In genomic region chr2:64948418-64949169, GRCm38 (mm10) we compare ENCODE assay signal across 8 mouse cellular contexts.
DNase-seq lines count a peak whose midpoint lies in the region; ATAC-seq and TF ChIP-seq lines count a peak whose summit lies in the region.

No protein-coding gene starts in this region.

- peak; percentile 70; the same call in 1 of the 2 replicates for TF ChIP-seq CTCF in brain, embryonic 14.5 days (IDR thresholded peaks at IDR 0.05; ENCODE audit: borderline replicate concordance, extremely low read depth, insufficient read depth, insufficient read length)

- peak; percentile 58 to 61 for DNase-seq in cerebellum, postnatal 14 days
- DNase-seq in brain, embryonic 14.5 days (ENCODE audit: low read depth): peak; percentile 77
- DNase-seq in frontal cortex, postnatal 25 days (ENCODE audit: low spot score in 2 of 2): peak; percentile 25 to 26
- DNase-seq in layer of hippocampus, adult 8-10 months (ENCODE audit: low spot score in 2 of 2): peak; percentile 54 to 60
- DNase-seq in lung, postnatal 36 days: peak; percentile 39
- peak; percentile 35 for DNase-seq in right cerebral cortex, postnatal 4 days
- no peak for DNase-seq in natural killer cell, adult 2 months (ENCODE audit: low spot score in 2 of 2)

- no peak for TF ChIP-seq POLR2A in brain, embryonic 14.5 days (IDR thresholded peaks at IDR 0.05; ENCODE audit: borderline replicate concordance, extremely low read depth, insufficient read depth, insufficient read length, poor library complexity, severe bottlenecking)

- no peak for ATAC-seq in cerebellum, adult (ENCODE audit: insufficient number of reproducible peaks, low FRiP score, low TSS enrichment)

Comparison
In these comparisons a context has a peak if more than half of its experiments do, and no peak if none do; other contexts are left out.
1. DNase-seq: peak in cerebellum, postnatal 14 days (2 of 2), brain, embryonic 14.5 days (single experiment), frontal cortex, postnatal 25 days (2 of 2), layer of hippocampus, adult 8-10 months (2 of 2), lung, postnatal 36 days (single experiment) and right cerebral cortex, postnatal 4 days (single experiment); none in natural killer cell, adult 2 months (0 of 2).